Mouse (Mus musculus) hindlimb bud, embryonic 11.5 days (tissue): ENCODE results near the gene Cdk17.

Experiments
- DNase-seq: peaks from one replicate; pipeline ENCODE4 v3.0.0-alpha.2; 2012; ENCODE audit warnings: low read depth, low spot score; ENCODE audit errors: extremely low spot score

The Cdk17 gene

GRCm38 (mm10) chr10:93225751-93226150, 65.1 kb downstream of the Cdk17 start:
- DNase-seq, result no peak

- no peak for DNase-seq
These were observed 67.2 kb downstream of the Cdk17 start for GRCm38 (mm10) chr10:93227921-93228320.

DNA sequence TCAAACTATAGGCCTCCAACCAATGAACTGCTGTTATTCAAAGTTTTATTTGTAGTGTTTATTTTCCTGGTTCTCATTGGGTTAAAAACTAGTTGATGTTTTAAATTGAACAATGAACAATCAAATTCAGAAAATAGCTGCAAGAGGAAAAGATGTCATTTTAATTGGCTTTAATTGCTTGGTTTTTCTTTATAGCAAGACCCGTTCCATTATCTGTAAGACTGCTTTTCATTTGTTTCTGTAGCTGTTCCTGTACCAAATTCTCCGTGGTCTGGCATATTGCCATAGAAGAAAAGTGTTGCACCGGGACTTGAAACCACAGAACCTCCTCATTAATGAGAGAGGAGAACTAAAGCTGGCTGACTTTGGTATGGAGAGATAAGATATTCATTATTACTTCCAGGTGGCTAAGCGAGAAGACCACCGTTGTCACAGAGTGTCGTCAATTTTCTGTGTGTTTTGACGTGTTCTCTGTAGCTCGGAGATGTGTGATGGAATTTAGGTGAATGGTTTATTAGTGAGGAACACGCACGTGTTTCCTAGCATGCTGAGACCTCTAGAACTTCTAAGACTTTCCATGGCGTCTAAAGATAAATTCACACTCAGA, 67.8 kb downstream of the Cdk17 start:
- DNase-seq, result no peak

GRCm38 (mm10) chr10:93231490-93231889, 70.8 kb downstream of the Cdk17 start:
- DNase-seq, result no peak

DNA sequence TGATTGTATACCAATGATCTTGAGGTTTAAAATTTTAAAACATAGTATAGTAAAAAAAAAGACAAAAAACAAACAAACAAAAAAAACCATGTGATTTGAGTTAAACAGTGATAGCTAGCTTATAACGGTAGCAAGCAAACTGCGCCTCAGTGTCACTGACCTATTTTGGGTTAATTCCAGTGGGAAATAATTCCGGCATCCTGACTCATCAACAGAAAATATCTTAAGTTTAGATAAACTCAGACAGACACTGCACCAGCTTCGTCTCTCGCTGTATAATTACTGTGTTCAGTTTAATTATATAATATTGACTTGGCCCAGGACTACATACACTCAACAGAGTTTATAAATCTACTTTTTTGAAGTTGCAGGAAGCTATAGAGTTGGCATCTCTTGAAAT, 71.2 kb downstream of the Cdk17 start:
- DNase-seq, result no peak

DNA sequence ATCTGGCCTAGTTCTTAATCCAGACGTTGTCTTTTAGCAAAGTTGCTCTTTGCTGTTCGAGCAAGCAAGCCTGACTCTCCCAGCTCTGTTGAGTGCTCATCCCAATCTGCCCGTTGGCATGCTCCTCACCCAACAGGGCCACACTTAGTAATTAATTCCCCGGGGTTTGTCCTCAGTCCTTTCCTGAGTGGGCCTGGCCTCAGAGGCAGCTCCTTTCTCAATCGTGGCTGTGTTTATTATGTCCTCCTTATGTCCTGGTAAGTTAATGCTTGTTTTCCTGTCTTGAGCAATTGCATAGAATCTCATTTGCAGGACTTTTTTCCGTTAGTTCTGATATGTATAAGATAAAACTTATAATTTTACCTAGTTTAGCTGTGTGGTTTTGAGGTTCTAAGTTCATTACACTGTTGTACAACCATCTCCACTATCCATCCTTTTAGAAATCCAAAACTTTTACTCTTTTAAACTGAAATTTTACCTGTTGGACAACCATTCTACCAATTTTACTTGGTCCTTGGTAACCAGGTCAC, 73.1 kb downstream of the Cdk17 start:
- no peak for DNase-seq

- no peak for DNase-seq
These were observed 74.0 kb downstream of the Cdk17 start for GRCm38 (mm10) chr10:93234692-93235091.

DNA sequence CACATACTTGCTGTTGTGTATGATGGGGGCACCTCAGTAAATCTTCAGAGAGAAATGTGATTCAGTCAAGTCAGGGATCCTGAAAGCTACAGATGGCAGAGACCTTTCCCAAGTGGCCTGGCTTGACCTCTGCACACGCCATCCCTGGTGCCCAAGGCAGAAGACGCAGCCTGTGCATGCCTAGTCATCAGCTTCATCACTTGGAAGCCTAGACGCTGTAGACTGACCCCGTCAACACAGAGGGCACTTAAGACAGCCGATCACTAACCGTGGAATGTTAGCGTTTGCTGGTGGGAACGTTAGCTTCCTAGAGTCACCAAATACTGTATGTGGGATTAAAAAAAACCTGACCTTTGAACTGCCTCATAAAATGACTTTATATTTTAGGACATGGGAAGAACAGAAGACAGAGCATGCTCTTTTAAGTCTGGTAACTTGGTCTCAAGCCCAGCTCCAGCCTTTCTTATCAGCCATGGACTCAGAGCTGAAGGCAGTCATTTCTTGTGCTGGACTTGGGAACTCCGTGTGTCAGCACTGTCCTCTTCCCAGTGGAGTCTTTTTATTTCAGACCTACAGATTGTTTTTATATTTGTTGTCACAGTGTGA, 78.6 kb downstream of the Cdk17 start:
- DNase-seq, result no peak

DNA sequence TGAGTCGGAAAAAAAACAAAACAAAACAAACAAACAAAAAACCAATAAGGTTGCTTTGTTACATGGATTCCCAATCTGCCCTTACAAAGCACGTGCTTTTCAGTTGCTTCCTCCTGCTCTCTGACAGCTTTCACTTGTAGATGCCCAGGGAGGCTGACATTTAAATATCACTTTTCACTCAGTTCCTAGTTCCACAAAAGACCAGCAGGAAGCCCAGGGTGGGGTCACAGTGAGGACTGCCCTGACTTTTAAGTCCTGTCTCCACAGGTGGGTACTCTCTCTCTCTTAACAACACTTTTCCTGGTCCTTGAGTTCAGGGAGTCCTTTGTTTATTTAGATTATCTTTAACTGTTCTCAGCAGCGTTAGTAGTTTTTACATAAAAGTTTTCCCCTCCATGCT, 81.5 kb downstream of the Cdk17 start:
- no peak for DNase-seq

DNA sequence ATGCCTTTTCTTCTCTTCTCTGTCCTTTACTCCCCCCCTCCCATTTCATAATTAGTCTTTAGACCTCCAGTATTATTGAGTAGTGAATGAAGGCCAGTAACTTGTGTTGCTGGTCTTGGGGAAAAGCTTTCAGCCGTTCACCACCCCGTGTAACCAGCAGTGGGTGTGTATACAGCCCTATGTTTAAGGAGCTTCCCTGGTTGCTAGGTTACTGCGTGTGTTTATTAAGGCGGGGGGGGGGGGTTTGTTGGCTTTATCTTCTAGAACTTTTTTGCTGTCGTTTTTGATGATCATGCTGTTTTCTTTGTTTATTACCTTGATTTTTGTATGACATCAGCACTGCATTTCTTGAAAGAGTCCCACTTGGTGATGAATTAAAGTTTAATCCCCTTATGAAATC, 82.2 kb downstream of the Cdk17 start:
- no peak for DNase-seq

DNA sequence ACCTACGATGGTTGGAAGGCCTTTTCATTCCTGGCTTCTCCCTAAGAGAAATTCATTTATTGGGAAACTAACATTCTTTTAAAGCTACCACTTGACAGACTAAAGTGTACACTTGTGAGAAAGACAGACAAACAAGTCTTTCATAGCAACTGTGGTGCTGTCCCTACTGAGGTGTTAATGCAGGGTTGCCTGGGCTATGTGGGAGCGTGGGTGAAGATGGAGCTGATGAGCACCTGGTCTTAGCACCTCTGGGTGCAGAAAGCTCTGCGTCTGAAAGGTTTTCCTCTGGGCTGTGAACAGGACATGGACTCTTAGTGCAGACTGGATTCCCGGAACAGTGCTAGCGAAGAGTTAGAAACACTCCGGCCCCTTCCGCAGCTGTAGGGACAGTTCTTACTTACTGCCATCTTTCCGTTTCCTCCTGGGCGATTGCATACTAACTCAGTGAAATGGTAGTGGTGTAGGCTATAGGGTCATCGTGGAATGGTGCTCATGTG, 83.6 kb downstream of the Cdk17 start:
- DNase-seq, result no peak

DNA sequence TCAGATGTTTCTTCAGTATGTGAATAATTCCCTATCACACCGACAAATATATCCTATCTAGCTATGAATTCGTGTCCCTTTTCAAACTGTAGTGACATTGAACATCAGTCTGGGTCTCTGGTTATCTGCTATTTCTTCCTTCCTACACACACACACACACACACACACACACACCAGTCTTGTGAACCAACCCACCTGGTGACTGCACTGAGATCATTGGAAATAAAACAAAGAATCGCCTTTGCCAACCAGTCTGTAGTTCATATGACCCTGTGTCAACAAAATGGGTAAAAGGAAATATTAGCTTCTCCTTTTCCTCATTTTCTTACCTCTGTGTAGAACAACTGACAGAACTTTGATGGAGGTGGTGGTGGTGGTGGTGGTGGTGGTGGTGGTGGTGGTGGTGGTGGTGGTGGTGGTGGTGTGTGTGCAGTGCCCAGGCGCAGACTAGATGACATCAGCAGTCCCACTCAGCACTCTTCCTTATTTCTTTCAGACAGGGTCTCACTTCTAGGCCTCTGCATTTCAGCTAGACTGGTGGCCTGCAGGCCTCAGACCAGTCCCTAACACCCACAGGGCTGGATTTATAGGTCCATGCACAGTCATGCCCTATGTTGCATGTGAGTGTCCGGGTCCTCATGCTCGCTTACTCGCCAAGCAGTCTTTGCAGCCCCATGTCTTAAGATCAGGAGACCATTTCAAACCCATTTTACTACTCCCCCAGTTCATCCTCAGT, 85.7 kb downstream of the Cdk17 start:
- DNase-seq, result no peak

DNA sequence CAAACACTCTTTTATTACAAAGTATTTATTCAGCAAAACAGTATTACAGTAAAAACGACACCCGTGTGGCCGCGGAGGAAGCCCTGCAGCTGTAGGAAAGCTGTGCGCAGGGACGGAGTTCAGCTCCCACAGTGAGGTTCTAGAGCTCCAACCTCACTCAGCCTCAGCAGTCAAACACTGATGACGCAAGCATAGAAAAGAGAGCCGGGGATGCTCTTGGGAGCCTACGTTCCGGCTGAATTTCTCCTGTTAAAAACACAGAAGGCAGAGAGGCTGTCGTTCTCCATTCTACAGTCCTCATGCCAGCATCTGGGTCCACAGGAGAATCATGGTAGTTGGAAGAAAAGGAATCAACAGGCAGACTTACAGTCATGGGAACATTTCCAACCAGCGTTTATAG, 86.7 kb downstream of the Cdk17 start:
- no peak for DNase-seq

- no peak for DNase-seq
These were observed 87.2 kb downstream of the Cdk17 start for GRCm38 (mm10) chr10:93247902-93248301.

- DNase-seq, result no peak
These were observed 87.7 kb downstream of the Cdk17 start for GRCm38 (mm10) chr10:93248416-93248815.

GRCm38 (mm10) chr10:93249901-93250300, 89.2 kb downstream of the Cdk17 start:
- DNase-seq, result no peak

GRCm38 (mm10) chr10:93250436-93251317, 90.0 kb downstream of the Cdk17 start:
- DNase-seq, result no peak

GRCm38 (mm10) chr10:93251426-93251825, 90.8 kb downstream of the Cdk17 start:
- no peak for DNase-seq

DNA sequence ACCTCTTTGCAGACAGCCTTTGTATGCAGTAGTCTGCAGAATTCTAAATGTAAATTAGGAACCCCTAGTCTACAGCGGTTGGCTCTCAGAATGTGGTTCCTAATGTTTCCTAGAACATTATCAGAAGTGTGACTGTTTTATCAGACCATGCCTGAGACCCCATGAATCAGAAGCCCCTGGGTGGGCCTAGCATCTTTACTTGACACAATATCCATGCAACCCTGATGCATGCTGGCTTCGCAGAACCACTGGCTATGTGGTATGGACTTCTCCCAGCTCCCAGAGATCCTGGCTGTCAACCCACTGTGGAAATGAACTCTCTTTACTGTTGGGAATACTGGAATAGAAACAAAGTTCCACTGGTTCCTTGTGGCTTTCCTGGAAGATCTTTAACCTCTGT, 92.0 kb downstream of the Cdk17 start:
- no peak for DNase-seq

DNA sequence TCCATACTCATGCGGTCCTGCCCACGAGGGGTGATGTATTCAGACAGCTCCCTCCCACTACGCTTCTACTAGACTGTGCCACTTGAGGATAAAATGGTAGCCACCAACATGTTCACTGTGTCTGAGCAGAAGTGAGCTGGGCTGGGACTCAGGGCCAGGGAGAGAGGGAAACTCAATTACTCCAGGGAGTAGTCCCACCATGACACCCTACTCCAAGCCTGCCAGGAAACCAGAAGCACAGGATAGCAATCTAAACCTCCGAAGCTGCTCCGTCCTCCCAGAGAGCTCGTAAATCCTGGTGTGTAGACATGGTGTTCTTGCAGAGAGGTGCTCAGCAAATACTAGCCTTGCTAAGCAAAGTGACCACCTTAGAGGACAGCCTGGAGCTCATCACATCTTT, 92.5 kb downstream of the Cdk17 start:
- DNase-seq, result no peak

- no peak for DNase-seq
These were observed 94.6 kb downstream of the Cdk17 start for GRCm38 (mm10) chr10:93255294-93255693.
